Mouse (Mus musculus) neural tube, embryonic 11.5 days (tissue): ENCODE results near the gene Hyou1. TPM values are rescaled to one million over a fixed set of nuclear protein-coding genes. Genes with fewer than 3 reads are reported as not detected.

ENCODE experiments used
- microRNA-seq: library from miRNA; unstranded; fragments of <30 nt; microRNA quantifications from one replicate; pipeline ENCODE4, GENCODE M21; 2016
- polyA plus RNA-seq: library from polyadenylated mRNA; unstranded; fragments of >200 nt; fragmentation: Nextera tagmentation; extraction: Ambion mirVana; gene quantifications from 2 replicates; pipeline ENCODE4 v1.2.1, GENCODE M21; 2014

Gene Hyou1
- polyA plus RNA-seq, 1 experiment from 2014 or later = 38.8 TPM

Small RNA genes lying within 50 kb of the gene (microRNA-seq; reads per million reads assigned to microRNA genes)
- not detected for gene Gm44335
- gene Mir7085 = not detected

Other genes with a start within 250 kb of the Hyou1 start
- gene Mcam, start 245.0 kb upstream of the Hyou1 start, polyA plus RNA-seq = 14.3 and 15.0 TPM in 2 replicates
- gene Cbl, start 145.4 kb upstream of the Hyou1 start, polyA plus RNA-seq = 19.1 and 22.2 TPM in 2 replicates
- not detected in 2 replicates for gene Ccdc153, start 138.8 kb upstream of the Hyou1 start, polyA plus RNA-seq
- 0.11 TPM in 1 of 2 replicates, not detected in the other for gene Pdzd3, start 128.0 kb upstream of the Hyou1 start, polyA plus RNA-seq
- 2.4 and 3.2 TPM in 2 replicates for gene Nlrx1, start 110.9 kb upstream of the Hyou1 start, polyA plus RNA-seq
- 4.5 and 5.0 TPM in 2 replicates for gene Abcg4, start 90.9 kb upstream of the Hyou1 start, polyA plus RNA-seq
- gene Hinfp, start 73.8 kb upstream of the Hyou1 start, polyA plus RNA-seq = 23.6 and 26.9 TPM in 2 replicates
- 14.9 and 17.1 TPM in 2 replicates for gene C2cd2l, start 59.2 kb upstream of the Hyou1 start, polyA plus RNA-seq
- 47.6 and 48.6 TPM in 2 replicates for gene Dpagt1, start 53.5 kb upstream of the Hyou1 start, polyA plus RNA-seq
- 366 and 382 TPM in 2 replicates for gene H2afx, start 44.8 kb upstream of the Hyou1 start, polyA plus RNA-seq
- 139 and 140 TPM in 2 replicates for gene Hmbs, start 35.3 kb upstream of the Hyou1 start, polyA plus RNA-seq
- 29.3 and 32.9 TPM in 2 replicates for gene Vps11, start 17.8 kb upstream of the Hyou1 start, polyA plus RNA-seq
- gene Slc37a4, start 17.4 kb downstream of the Hyou1 start, polyA plus RNA-seq = 26.8 and 31.8 TPM in 2 replicates
- gene Rps25, start 27.6 kb downstream of the Hyou1 start, polyA plus RNA-seq = 1,766 and 1,857 TPM in 2 replicates
- gene Trappc4, start 28.1 kb downstream of the Hyou1 start, polyA plus RNA-seq = 204 and 214 TPM in 2 replicates
- 20.9 and 21.8 TPM in 2 replicates for gene Ccdc84, start 39.1 kb downstream of the Hyou1 start, polyA plus RNA-seq
- not detected in 2 replicates for gene Foxr1, start 61.6 kb downstream of the Hyou1 start, polyA plus RNA-seq
- gene Upk2, start 75.5 kb downstream of the Hyou1 start, polyA plus RNA-seq = 0.29 TPM in 1 of 2 replicates, not detected in the other
- 8.0 and 8.8 TPM in 2 replicates for gene Bcl9l, start 103.3 kb downstream of the Hyou1 start, polyA plus RNA-seq
- gene Cxcr5, start 182.4 kb downstream of the Hyou1 start, polyA plus RNA-seq = not detected in 2 replicates
- 11.6 and 11.9 TPM in 2 replicates for gene Ddx6, start 225.4 kb downstream of the Hyou1 start, polyA plus RNA-seq